Mouse (Mus musculus): ENCODE results near the gene Tpd52l2. TPM values are rescaled to one million over a fixed set of nuclear protein-coding genes. Genes with fewer than 3 reads are reported as not detected.
A peak's percentile ranks its signal among the peaks of the same experiment; 100 is the strongest.

Tpd52l2 gene
- total RNA-seq, 2 experiments from 2014 or later: 47.0 to 52.5 TPM

- H3K4me3 ChIP-seq: peak overlapping the region; percentile 100
- intact Hi-C loops (cut with DNase I): no loop called here
- H3K27ac ChIP-seq: peak overlapping the region; percentile 99
- TF ChIP-seq CTCF (IDR thresholded peaks at IDR 0.05): no peak
- no peak for DNase-seq
These were observed 24.5 kb downstream of the Tpd52l2 start for GRCm38 (mm10) chr2:181521491-181521890.

- Histone ChIP-seq H3K4me3 (no peak overlapping the region), H3K27ac (no peak overlapping the region; the same call in 1 of the 2 replicates)
- peak; percentile 30 for DNase-seq
- intact Hi-C loops (cut with DNase I): loop anchor here (2.0 kb wide), 2 partner anchors 46 to 56 kb away; no protein-coding TSS in a partner anchor
- peak; percentile 81 for TF ChIP-seq CTCF (IDR thresholded peaks at IDR 0.05)
These were observed 25.9 kb downstream of the Tpd52l2 start for GRCm38 (mm10) chr2:181522811-181523210.

- Histone ChIP-seq H3K4me3 (no peak overlapping the region), H3K27ac (no peak overlapping the region)
- TF ChIP-seq CTCF (IDR thresholded peaks at IDR 0.05): no peak
- no peak for DNase-seq
- intact Hi-C loops (cut with DNase I): no loop called here
These were observed 28.6 kb downstream of the Tpd52l2 start for GRCm38 (mm10) chr2:181525526-181525925.

GRCm38 (mm10) chr2:181529076-181529475, 32.1 kb downstream of the Tpd52l2 start:
- H3K4me3 ChIP-seq: no peak overlapping the region
- H3K27ac ChIP-seq: peak overlapping the region; percentile 29
- no peak for DNase-seq
- TF ChIP-seq CTCF (IDR thresholded peaks at IDR 0.05): no peak
- intact Hi-C loops (cut with DNase I): no loop called here

- intact Hi-C loops (cut with DNase I): no loop called here
- no peak for DNase-seq
- no peak for TF ChIP-seq CTCF (IDR thresholded peaks at IDR 0.05)
- Histone ChIP-seq H3K27ac (no peak overlapping the region), H3K4me3 (no peak overlapping the region)
These were observed 35.6 kb downstream of the Tpd52l2 start for GRCm38 (mm10) chr2:181532589-181532988.

GRCm38 (mm10) chr2:181536410-181536809, 39.5 kb downstream of the Tpd52l2 start:
- intact Hi-C loops (cut with DNase I): no loop called here

GRCm38 (mm10) chr2:181537444-181538047, 40.6 kb downstream of the Tpd52l2 start:
- peak overlapping the region; percentile 77 for H3K27ac ChIP-seq
- intact Hi-C loops (cut with DNase I): no loop called here
- peak; percentile 18; the same call in 1 of the 2 replicates for TF ChIP-seq CTCF (IDR thresholded peaks at IDR 0.05)
- peak; percentile 65 for DNase-seq
- H3K4me3 ChIP-seq: peak overlapping the region; percentile 34

More at GRCm38 (mm10) chr2:181536410-181536809, 39.5 kb downstream of the Tpd52l2 start:
- TF ChIP-seq CTCF (IDR thresholded peaks at IDR 0.05): no peak
- no peak for DNase-seq
- H3K4me3 ChIP-seq: no peak overlapping the region
- H3K27ac ChIP-seq: peak overlapping the region; percentile 41

- TF ChIP-seq CTCF (IDR thresholded peaks at IDR 0.05): peak; percentile 15; the same call in 1 of the 2 replicates
- H3K4me3 ChIP-seq: no peak overlapping the region
- DNase-seq: no peak
- H3K27ac ChIP-seq: 0 out of 2 replicates have a peak overlapping the region, but pooled peaks have one; percentile 2
- intact Hi-C loops (cut with DNase I): loop anchor here (2.0 kb wide), 1 partner anchor 21 kb away; no protein-coding TSS in a partner anchor
These were observed 44.9 kb downstream of the Tpd52l2 start for GRCm38 (mm10) chr2:181541761-181542380.

- H3K27ac ChIP-seq: no peak overlapping the region
- no peak overlapping the region for H3K4me3 ChIP-seq
- intact Hi-C loops (cut with DNase I): no loop called here
- TF ChIP-seq CTCF (IDR thresholded peaks at IDR 0.05): no peak
- DNase-seq: no peak
These were observed 49.2 kb downstream of the Tpd52l2 start for GRCm38 (mm10) chr2:181546142-181546541.

- H3K27ac ChIP-seq: no peak overlapping the region
- no peak for TF ChIP-seq CTCF (IDR thresholded peaks at IDR 0.05)
- DNase-seq: no peak
- intact Hi-C loops (cut with DNase I): no loop called here
- H3K4me3 ChIP-seq: no peak overlapping the region
These were observed 51.3 kb downstream of the Tpd52l2 start for GRCm38 (mm10) chr2:181548227-181548626.

- intact Hi-C loops (cut with DNase I): no loop called here
- TF ChIP-seq CTCF (IDR thresholded peaks at IDR 0.05): no peak
- no peak for DNase-seq
- Histone ChIP-seq H3K4me3 (no peak overlapping the region), H3K27ac (no peak overlapping the region)
These were observed 51.7 kb downstream of the Tpd52l2 start for GRCm38 (mm10) chr2:181548682-181549081.

GRCm38 (mm10) chr2:181550233-181550632, 53.3 kb downstream of the Tpd52l2 start:
- peak; percentile 71 for DNase-seq
- intact Hi-C loops (cut with DNase I): no loop called here
- Histone ChIP-seq H3K4me3 (no peak overlapping the region), H3K27ac (no peak overlapping the region)
- no peak for TF ChIP-seq CTCF (IDR thresholded peaks at IDR 0.05)

GRCm38 (mm10) chr2:181553772-181554171, 56.8 kb downstream of the Tpd52l2 start:
- Histone ChIP-seq H3K4me3 (no peak overlapping the region), H3K27ac (no peak overlapping the region)
- no peak for DNase-seq
- intact Hi-C loops (cut with DNase I): no loop called here
- TF ChIP-seq CTCF (IDR thresholded peaks at IDR 0.05): no peak

Data from gastrocnemius, adult 2 months (tissue).